Mouse (Mus musculus): ENCODE measurements around the gene Shroom3.

The Shroom3 gene

DNA sequence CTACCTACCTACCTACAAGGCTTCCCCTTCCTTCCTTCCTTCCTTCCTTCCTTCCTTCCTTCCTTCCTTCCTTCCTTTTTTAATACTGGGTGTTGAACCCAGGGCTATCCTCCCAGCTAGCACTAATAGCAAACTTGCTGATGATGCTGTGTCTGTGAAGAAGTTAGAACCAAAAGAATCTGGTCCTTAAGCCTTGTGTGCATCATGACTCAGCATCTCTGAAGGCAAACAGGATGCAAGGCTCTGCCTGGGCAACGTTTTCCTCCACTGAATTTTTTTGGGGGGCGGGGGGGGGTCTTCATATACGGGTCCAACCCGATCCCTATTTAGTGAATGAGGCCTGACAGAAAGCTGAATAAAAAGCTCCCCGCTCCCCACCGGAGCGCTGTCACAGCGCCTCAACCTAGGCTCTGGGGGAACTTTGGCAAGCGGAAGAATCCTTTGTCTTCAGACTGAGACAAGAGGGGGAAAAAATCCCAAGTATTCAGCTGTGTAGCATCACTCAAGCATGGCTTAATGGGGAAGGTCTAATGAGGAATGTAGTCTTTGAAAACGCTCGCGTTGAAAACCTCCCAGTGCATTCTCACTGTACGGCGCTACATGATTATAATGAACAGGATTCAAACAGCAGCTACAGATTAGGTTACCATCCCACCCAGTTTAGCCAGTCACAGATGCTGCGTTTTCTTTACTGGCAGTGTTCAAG is 15.0 kb downstream of the Shroom3 start:
- no peak for DNase-seq (ENCODE audit: low read depth, low spot score)

DNA sequence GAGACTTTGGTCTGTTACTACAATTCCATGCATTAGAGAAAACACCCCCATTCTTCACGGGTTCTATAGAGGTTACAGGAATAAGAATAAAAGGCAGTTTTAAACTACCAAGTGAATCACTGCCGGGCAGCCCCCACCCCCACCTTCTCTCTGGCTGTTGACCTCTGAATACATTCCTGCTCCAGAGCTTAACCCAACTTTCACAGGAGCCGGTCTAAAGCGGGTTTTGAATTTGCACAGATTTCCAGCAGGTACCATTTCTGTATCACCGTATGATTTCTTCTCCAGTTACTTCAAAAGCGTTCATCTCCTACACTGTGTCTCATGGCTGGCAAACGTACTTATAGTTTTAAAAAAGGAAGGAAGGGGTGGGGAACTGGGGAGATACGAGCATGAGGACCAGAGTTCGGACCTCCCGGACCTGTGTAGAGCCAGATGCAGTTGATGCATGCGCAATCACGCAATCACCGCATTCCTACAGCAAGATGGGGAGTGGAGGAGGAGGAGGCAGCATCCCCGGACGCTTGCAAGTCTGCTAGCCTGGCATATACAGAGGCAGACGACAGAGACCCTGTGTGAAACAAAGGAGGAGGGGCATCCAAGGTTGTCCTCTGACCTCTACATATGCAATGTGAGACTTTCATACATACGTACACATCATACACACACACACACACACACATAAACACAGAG is 15.7 kb downstream of the Shroom3 start:
- DNase-seq (ENCODE audit: low read depth, low spot score), result no peak

DNA sequence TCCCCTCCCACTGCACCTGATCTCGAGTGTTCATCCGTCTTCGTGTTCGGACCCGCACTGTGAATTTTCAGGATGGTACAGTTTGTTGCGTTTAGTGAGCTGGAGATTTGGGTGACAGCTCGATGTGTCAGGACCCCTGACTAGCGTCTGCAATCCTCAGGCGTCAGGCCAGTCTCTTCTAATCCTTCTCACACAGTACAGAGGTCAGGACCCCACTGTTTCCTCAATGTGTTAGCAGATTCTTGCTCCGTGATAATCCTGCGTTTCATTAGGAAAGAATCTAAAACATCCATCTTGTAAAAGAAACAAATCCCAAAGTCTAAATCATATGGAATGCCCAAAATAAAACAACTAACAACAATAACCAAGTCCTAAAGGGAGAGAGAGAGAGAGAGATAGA is 18.5 kb downstream of the Shroom3 start:
- DNase-seq (ENCODE audit: low read depth, low spot score), result no peak

DNA sequence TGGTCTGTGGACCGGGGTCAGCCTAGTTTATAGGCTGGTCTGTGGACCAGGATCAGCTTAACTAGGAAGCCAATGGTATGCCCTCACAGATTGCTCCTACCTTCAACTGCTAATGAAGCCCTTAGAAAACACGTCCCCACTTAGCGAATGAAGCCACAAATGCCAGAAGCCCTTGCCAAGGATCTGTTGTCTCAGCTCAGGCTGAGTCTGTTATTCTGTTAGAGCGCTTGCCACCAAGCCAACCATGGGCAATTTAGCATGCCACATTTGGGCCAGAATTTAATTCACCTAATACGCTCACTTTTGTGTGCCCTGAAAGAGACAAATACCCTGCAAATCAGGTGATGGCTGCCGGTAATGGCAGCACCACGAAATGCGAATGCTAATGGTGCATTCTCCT is 20.4 kb downstream of the Shroom3 start:
- DNase-seq (ENCODE audit: low read depth, low spot score), result no peak

- DNase-seq (ENCODE audit: low read depth, low spot score), result no peak
Measured at GRCm38 (mm10) chr5:92707921-92708491, 24.8 kb downstream of the Shroom3 start.

GRCm38 (mm10) chr5:92710779-92711178 is 27.5 kb downstream of the Shroom3 start:
- DNase-seq (ENCODE audit: low read depth, low spot score), result no peak

- DNase-seq (ENCODE audit: low read depth, low spot score), result no peak
Measured at GRCm38 (mm10) chr5:92711666-92712290, 28.5 kb downstream of the Shroom3 start.

DNA sequence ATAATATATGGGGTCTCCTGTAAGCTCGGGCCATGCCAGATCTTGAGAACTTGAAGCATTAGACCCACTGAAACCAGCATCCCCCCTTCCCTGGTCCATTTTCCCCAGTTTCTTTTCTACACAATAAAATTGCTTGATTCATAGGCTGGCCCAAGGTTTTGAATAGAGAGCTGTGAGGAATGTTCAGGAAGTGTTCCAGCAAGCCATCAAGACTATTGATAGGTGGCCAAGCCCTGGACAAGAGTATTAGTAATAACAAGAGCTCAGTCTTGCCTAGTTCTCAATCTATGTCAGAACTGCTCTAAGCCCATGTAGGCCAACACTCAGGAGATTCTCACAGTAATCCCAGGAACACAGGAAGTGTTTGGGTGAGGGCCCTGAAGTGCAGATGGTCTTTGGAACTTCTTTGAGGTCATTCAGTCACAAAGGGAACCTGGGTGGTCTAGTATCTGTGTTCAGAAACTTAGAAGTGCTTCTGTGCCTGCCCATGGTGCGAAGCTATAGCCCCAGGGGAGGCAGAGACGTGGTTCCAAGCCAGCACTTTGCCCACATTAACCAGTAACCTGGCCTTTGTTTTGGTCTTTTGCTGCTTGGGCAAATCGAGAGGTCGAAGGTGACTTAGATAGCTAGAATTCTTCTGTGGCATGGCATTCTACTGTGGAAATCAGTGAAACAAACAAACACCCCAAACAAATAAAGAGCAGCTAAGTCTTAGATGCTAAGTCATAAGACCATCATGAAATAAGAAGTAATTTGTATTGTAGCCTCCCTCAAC is 29.6 kb downstream of the Shroom3 start:
- no peak for DNase-seq (ENCODE audit: low read depth, low spot score)

GRCm38 (mm10) chr5:92714886-92715285 is 31.7 kb downstream of the Shroom3 start:
- DNase-seq (ENCODE audit: low read depth, low spot score), result no peak

DNA sequence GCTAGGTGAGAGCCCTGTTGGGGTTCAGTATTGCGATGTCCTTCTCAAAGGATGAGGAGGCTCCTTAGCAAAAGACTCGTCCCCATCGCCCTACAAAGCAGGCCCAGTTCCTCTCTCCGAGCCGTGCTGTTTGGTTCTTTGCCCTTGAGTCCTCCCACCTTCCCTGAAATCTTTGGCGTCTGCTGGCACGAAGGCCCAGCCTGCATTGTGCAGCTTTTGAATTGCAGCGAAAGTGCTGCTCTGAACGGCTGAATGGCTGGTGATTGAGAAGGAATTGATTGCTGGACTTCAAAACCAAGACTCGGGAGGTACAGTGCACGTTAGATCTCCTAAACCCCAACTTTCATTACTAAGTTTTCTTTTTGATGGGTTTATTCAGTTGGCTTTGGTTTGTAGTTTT is 32.1 kb downstream of the Shroom3 start:
- DNase-seq (ENCODE audit: low read depth, low spot score), result no peak

GRCm38 (mm10) chr5:92715890-92716289 is 32.7 kb downstream of the Shroom3 start:
- DNase-seq (ENCODE audit: low read depth, low spot score), result no peak

- no peak for DNase-seq (ENCODE audit: low read depth, low spot score)
Measured at GRCm38 (mm10) chr5:92717666-92718360, 34.6 kb downstream of the Shroom3 start.

DNA sequence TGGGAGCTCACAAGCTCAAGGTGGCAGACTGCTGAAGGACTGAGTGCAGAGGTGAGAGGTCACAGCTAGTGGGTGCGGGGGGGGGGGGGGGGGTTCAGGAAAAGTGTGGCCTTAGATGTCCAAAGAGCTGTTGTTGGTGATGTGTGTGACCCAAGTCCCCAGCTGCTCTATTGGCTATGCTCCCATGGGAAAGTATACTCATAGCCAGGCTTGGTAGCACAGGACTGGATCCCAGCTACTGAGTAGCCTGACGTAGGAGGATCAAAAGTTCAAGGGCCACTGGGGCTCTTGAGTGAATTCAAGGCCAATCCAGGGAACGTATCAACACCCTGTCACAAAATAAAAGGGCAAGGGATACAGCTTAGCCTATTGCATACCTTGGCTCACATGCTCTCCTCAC is 35.6 kb downstream of the Shroom3 start:
- no peak for DNase-seq (ENCODE audit: low read depth, low spot score)

DNA sequence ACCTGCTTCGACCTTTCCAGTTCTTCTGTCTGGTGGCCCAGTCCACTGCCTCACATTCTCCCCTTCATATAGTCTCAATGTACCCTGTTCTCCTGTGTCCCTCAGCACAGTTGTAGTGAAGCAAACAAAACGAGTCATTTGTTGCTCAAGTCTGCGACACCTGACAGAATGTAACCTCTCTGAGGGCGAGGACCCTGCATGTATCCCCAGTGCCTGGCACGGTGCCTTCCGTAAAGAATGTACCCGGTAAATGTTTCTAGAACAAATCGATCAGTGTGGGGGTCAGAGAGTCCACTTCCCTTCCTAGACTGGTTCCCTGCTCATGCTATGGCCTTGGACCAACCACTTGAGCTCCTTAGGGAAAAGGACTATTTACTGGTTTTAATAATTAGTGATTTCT is 38.4 kb downstream of the Shroom3 start:
- DNase-seq (ENCODE audit: low read depth, low spot score), result no peak

DNA sequence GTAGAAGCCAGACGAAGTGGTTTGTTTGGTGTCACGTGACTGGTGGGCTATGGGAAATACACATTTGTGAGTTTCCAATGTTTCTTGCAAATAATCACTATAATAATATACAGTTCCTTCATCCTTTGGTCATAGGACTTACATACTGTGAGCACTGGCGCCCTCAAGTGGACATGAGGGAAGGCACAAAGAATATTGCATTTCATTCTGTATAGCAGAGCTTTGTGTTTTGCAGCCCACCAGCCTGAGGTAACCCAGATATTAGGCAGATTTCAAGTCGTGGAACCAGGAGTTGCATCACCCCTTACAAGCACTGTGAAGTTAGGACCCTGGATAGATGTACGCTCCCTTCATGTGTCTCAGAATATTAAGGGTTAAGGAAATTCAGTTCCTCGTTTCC is 42.7 kb downstream of the Shroom3 start:
- no peak for DNase-seq (ENCODE audit: low read depth, low spot score)

GRCm38 (mm10) chr5:92728252-92728828 is 45.1 kb downstream of the Shroom3 start:
- DNase-seq (ENCODE audit: low read depth, low spot score), result no peak

GRCm38 (mm10) chr5:92729221-92729620 is 46.0 kb downstream of the Shroom3 start:
- no peak for DNase-seq (ENCODE audit: low read depth, low spot score)

DNA sequence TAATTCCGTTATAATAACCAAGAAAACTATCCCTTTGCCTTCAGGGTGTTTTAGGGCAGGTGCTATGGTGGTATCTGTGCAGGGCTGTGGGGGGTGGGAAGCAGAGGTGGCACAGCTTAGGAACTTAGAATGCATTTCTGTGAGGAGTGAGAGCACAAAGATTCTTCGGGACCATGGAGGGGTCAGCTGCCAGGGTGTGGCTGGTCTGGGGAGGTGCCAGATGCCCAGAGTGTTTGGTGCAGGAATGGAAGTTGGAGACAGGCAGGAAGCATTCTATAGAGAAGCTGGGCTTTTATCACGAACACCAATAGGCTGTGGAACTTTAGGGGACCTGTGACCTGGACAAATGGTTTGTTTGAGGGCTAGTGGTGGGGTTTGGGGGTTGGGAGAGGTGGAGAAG is 58.6 kb downstream of the Shroom3 start:
- no peak for DNase-seq (ENCODE audit: low read depth, low spot score)

- no peak for DNase-seq (ENCODE audit: low read depth, low spot score)
Measured at GRCm38 (mm10) chr5:92742701-92743100, 59.5 kb downstream of the Shroom3 start.

GRCm38 (mm10) chr5:92745390-92746253 is 62.4 kb downstream of the Shroom3 start:
- no peak for DNase-seq (ENCODE audit: low read depth, low spot score)
